Mouse (Mus musculus): ENCODE data around the gene Arhgap15.

The Arhgap15 gene

DNA sequence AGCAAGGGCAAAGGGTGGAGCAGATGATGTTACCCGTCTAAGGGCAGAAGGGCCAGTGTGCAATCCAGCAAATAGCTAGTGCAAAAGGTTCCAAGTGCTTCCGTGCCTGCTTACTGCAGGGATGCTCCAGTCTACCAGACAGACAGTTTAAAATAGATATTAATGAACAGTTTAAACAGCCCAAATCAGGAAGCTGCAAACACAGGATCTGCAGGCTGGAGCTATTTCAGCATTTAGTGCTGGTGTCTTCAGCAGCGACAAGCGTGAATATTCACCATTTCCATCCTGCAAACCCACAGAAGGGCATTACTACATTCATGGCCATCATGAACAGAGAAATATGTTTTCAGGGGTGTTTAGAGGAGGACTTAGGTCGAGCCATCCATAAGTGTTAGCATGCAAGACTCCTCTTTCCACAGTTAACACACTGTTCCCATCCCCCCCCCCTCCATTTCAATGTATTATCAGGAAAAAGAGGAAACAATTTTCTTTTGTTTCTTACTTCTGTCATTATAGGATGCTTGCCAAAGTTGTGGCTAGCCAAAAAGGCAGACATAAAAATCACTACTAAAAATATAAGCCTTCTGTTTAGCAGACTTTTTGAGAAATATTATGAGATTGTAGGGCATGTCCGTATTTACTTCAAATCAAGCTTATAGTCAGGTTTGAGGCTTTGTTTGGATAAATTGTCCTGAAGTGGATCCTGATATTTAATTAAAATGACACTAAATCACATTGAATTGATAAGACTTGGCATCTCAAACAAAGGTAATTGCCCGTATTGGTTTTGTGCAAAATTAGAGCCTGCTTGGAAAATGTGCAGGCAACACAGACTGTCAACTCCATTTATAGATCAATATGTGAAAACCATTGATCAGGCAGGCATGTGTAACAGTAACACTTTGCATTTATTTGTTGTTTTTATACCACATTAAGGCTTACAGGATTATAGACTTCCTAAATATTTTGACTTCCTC lies 35.4 kb downstream of the Arhgap15 start:
- DNase-seq = no peak

GRCm38 (mm10) chr2:43786101-43786500 lies 37.5 kb downstream of the Arhgap15 start:
- no peak for DNase-seq

GRCm38 (mm10) chr2:43787141-43787540 lies 38.5 kb downstream of the Arhgap15 start:
- DNase-seq = peak in 1 of 2 experiments; percentile 14

- no peak for DNase-seq
Measured at GRCm38 (mm10) chr2:43788484-43788883, 39.9 kb downstream of the Arhgap15 start.

DNA sequence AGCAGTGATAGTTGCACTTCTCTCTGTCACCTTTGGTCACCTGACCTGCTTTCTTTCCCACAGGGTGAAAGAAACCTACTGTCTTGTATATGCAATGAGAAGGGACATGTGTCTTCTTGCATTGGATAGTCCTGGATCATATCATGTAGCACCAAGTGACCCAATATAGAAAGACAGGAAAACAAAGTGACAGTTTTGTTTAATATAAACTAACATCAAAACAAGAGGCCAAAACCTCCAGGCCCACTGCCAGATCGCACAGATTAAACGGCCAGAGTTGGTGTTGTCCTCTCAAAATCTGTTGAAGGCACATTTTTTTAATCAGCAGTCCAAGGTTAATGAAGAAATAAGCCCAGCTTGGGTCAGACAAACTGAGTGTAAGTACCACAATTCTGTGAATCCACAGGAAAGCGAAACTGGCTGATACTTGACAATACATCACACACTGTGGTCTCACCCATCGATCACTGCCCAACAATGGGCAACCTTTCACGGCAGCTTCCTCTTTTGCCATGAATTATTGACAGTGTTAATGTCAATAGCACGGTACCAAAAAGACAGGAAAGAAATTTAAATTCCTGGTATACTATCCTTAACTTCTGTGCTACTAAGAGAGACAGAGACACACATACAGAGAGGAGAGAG lies 41.5 kb downstream of the Arhgap15 start:
- DNase-seq = no peak

GRCm38 (mm10) chr2:43791575-43791974 lies 43.0 kb downstream of the Arhgap15 start:
- DNase-seq = no peak

DNA sequence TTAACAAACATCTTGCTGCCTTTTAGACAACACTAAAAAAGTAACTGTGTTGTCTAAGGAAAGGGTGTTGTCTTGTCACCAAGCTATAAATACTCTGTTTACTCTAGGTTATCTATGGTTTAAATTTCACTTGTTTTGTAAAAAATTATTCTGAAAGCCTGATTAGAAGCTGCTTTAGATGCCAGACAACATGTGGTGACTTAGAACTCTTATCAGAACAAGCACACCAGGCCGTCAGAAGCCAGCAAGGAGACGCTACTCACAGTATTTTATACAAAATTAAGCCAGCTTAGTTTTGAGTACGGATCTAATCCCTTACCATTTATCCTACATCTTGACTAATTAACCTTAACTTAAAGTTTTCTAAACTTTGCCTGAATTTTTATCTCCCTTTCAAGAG lies 44.5 kb downstream of the Arhgap15 start:
- no peak for DNase-seq

DNA sequence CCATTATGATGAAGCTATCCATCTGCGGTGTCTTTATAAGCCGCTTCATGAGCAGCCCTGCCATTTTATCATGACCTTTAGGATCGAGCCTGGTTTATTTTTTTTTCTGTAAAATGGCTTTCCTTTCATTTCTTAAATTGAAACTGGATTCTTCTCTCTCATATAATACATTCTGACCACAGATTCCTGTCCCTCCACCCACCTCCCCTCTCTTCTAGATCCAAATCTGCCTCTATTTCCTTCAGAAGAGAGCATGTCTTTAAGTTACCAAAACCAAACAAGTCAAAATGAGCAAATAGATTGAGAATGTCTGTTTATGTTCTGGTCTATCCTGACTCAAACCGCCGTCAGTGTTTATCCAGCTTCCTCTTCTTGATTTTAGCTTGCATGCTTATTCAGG lies 46.1 kb downstream of the Arhgap15 start:
- no peak for DNase-seq

GRCm38 (mm10) chr2:43796448-43796847 lies 47.8 kb downstream of the Arhgap15 start:
- no peak for DNase-seq

- peak in 1 of 2 experiments; percentile 16 for DNase-seq
Measured at GRCm38 (mm10) chr2:43805960-43806744, 57.5 kb downstream of the Arhgap15 start.

DNA sequence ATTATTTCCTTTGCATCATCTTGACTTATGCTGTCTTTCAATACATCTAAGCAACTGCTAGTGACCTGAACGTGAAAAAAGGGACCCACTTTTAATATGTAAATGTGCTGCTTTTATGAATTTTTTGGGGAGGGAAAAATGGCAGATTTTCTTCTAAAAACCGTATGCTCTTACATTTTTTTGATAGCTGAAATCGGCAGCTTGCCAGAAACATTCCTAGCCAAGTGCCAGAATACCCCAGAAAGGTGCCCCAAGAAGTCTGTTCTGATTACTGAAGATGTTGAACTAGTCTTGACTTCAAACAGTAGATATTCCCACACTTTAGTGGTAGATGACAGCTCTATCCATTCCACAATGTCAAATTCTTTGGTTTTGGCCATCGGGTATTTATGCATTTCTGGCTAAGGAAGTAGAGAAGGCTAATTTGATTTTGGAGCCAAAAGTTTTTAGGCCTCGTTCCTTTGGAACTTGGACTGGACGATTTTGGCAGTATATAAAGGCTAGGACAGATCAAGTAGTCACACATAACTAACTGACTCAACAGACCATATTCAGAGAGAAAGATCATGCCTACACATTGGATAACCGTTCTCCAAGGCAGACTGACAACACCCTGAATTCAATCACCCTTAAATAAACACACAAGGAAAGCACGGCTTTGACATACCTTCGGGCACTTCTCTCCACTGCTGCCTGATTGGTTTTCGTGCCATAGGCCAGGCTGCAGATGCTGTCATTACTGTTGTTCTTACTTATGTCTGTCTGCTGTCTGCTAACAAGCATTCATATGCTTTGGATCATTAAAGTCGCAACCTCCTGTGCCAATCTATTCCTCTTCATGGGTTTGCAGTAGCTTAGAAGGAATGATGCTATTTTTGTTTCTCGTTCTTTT lies 67.5 kb downstream of the Arhgap15 start:
- DNase-seq = no peak

- no peak for DNase-seq
Measured at GRCm38 (mm10) chr2:43816788-43817581, 68.4 kb downstream of the Arhgap15 start.

DNA sequence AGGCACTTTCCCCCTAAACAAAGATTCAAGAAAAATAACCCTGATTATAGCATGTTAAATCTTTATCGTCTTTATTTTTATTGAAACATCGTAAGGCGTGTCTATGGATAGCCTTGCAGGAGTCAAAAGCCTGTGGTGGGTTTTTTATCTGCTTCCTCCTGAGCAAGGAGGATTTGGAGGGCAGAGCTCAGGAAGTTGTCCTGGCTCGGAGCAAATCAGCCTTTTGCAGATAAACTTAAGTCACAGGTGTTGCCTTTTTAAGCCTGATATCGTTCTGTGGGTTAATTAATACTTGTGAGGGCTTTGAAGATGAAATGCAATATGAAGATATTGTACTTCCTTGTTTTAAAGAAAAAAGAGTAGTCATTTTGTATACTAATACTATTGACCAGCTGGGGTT lies 87.3 kb downstream of the Arhgap15 start:
- no peak for DNase-seq

GRCm38 (mm10) chr2:43841644-43842043 lies 93.0 kb downstream of the Arhgap15 start:
- DNase-seq = peak; percentile 25 to 40

GRCm38 (mm10) chr2:43851195-43851594 lies 102.6 kb downstream of the Arhgap15 start:
- no peak for DNase-seq

- no peak for DNase-seq
Measured at GRCm38 (mm10) chr2:43862709-43863108, 114.1 kb downstream of the Arhgap15 start.

DNA sequence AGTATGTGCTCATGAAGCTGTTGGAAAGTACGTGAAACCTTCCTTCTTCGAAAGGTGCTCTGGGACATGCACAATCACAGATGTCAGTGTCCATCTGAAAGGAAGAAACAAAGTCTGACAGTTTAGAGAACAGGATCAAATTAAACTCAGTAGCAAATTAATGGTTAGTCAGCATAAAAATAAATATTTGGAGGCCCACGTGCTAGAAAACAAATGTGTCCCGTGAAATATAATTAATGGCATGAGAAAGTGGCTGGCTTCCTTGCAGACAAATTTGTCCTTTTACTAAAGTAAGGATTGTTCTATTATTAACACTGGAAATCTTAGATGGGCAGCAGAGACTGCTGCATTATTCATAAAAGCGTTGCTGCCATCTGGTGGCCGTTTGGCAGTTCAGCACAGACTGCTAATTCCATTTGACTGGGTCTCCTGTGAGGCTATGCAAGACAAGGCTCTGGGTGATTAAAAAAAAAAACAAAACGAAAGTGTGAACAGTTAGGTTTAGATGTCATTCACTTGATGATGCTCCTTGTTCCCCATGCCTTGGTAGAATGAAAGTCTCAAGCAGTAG lies 153.9 kb downstream of the Arhgap15 start:
- DNase-seq = peak; percentile 44 to 76

GRCm38 (mm10) chr2:43907496-43907895 lies 158.9 kb downstream of the Arhgap15 start:
- no peak for DNase-seq

GRCm38 (mm10) chr2:43914104-43914503 lies 165.5 kb downstream of the Arhgap15 start:
- no peak for DNase-seq

GRCm38 (mm10) chr2:43923863-43924340 lies 175.3 kb downstream of the Arhgap15 start:
- no peak for DNase-seq

DNA sequence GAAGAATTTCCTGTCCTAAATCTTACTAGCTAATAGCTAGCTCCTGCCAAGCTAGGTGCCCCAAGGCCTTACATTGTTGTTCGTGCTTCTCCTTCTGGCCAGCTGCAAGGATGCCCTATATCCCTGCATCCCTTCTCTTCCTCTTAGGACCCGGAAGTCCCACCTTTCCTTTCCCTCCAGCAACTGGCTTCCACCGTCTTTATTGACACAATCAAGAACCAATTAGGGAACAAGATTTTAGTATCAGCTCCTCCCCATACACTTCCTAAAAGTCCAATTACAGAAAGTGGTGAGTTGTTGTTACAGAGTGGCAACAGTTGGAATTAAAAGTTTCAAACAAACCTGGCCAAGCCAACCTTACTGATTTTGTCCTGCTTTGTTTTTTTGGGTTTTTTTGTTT lies 183.1 kb downstream of the Arhgap15 start:
- DNase-seq = no peak

All from kidney, adult 8-10 months (tissue).